Mouse (Mus musculus): ENCODE results near the gene Rpl28.

Rpl28 gene

DNA sequence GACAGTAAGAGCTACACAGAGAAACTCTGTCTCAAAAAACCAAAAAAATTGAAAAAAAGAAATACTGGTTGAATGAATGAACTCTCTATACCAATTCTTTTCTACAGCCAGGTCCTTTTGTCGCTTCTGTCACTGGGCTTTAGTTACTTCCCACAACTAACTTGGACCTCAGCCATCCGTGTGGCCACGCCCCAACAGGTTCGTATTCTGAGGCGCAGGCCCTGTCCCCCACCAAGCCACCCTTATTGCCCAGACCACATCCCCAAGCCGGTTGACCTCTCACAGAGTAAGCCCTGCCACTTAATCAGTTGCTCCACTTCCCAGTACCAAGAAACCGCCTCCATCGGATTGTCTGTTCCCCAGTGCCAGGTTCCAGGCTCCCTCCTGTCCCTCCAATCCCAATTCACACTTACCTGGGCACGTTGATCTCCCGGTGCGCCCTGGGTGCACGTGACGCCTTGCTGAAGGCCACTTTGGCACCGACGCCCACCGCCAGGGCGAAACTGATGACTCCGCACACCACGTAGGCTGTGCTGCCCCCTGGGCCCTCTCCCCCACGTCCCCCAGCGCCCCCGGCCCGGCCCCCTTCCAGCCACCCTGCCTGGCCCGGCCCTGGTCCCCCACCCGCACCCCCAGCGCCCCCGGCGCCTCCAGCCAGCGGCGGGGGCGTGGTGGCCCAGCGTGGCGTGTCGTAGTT, 43.1 kb downstream of the Rpl28 start:
- DNase-seq (ENCODE audit: low spot score) = no peak

- DNase-seq (ENCODE audit: low spot score) = peak; percentile 78
Observed at GRCm38 (mm10) chr7:4836351-4836792, 43.7 kb downstream of the Rpl28 start.

DNA sequence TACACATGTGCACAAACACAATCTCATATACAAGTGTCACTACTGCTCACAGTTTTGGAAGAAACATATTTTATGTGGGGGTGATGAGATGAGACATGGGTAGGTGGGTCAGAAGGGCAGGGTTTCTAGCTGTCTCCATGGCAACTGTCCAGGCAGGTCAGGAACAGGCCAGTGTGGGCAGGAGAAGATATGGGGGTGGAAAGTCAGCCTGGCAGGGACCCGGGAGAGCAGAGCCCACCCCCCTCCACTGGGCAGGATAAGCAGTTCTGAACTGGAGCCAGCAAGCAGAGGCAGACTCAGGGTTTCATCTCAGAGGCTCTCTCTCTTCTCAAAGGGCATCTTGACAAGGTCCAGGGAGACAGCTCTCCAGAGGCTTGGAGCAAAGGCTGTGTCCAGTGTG, 45.0 kb downstream of the Rpl28 start:
- no peak for DNase-seq (ENCODE audit: low spot score)

DNA sequence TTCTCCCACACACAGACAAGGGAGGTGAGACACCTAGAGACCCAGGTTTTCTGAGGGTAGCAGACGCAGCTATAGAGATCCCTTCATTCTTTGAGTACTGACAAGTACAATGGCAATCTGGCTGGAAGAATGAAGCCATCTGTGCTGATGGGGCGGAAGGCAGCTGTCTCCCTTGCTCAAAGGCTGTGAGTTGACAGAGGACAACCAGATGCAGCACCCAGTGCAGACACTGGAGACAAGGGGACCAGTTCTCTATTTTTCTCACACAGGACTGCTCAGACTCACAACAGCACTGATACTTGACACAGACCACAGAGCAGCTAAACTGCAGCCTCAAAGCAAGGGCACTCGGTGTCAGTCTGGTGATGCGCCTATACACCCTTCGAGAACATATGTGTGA, 49.4 kb downstream of the Rpl28 start:
- DNase-seq (ENCODE audit: low spot score) = no peak

DNA sequence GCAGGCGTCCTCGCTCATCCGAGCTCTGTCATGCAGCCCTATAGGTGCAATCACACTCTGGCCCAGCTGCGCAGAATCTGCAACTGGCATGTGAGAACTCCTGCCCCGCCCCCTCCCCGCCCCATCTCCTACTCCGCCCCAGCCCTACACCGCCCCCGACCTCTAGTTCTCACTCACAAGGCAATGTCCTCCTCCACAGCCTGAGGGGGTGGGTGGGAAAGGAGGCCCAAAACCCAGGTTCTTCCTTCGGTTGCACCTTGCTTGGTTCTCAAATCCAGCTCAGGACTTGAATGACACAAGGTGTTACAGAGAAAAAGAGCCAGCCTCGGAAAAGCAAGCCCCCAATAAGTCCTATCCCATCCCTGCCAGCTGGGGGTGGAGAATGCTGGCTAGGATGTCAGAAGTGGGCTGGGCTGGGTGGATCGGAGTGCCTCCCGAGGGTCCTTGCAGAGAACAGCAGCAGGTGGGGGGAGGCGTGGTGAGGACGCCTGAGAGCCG, 50.0 kb downstream of the Rpl28 start:
- DNase-seq (ENCODE audit: low spot score) = no peak

GRCm38 (mm10) chr7:4843604-4844244, 51.0 kb downstream of the Rpl28 start:
- DNase-seq (ENCODE audit: low spot score) = no peak

- no peak for DNase-seq (ENCODE audit: low spot score)
Observed at GRCm38 (mm10) chr7:4844245-4844916, 51.7 kb downstream of the Rpl28 start, which contains the start of gene Shisa7. Gene Shisa7 (minus strand): TSS chr7:4844696.
